Mouse (Mus musculus) cerebellum, adult 11-12 months (tissue): ENCODE results near the gene Cd7.
"Not testable (repeated sequence)": the region's sequence is repeated elsewhere in the genome, so short reads cannot be mapped to it uniquely, and the experiment has no call there.

Experiments used
- DNase-seq: peaks from one replicate; pipeline ENCODE4 v3.0.0; 2022

Cd7 gene

GRCm38 (mm10) chr11:121045286-121045685 lies 6.1 kb upstream of the Cd7 start:
- DNase-seq: no peak

DNA sequence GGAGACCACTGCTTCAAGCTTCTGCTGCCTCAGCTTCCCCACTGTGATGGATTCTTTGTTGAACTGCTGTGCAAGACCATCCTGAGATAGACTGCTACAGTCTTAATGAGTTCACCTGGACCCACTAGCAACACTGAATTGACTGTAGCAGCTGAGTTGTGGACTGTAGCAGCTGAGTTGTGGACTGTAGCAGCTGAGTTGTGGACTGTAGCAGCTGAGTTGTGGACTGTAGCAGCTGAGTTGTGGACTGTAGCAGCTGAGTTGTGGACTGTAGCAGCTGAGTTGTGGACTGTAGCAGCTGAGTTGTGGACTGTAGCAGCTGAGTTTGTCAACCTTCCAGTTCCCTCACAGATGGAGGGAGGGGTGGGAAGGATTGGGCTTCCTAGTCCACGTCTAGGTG lies 3.8 kb upstream of the Cd7 start:
- DNase-seq: not testable (repeated sequence)

- no peak for DNase-seq
Observed at GRCm38 (mm10) chr11:121042480-121042879, 3.3 kb upstream of the Cd7 start.

DNA sequence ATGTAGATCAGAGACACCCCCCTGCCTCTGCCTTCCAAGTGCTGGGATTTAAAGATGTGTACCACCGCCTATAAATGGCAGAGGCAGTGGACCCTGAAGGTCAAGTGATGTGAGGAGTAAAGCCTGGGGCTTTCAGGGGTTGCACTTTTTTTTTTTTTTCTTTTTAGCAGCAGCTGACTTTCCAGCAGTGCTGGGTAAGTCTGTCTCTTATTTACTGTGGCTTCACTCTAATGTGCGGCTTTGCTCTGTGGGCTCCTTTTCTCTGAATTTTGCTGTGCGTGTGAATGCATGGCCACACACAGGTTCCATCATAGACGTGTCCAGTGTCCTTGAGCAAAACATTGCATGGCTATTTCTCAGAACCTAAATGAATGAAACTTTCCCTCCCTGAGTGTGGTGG lies 2.4 kb upstream of the Cd7 start:
- DNase-seq: no peak

GRCm38 (mm10) chr11:121041212-121041611 lies 2.0 kb upstream of the Cd7 start:
- DNase-seq: peak; percentile 55

DNA sequence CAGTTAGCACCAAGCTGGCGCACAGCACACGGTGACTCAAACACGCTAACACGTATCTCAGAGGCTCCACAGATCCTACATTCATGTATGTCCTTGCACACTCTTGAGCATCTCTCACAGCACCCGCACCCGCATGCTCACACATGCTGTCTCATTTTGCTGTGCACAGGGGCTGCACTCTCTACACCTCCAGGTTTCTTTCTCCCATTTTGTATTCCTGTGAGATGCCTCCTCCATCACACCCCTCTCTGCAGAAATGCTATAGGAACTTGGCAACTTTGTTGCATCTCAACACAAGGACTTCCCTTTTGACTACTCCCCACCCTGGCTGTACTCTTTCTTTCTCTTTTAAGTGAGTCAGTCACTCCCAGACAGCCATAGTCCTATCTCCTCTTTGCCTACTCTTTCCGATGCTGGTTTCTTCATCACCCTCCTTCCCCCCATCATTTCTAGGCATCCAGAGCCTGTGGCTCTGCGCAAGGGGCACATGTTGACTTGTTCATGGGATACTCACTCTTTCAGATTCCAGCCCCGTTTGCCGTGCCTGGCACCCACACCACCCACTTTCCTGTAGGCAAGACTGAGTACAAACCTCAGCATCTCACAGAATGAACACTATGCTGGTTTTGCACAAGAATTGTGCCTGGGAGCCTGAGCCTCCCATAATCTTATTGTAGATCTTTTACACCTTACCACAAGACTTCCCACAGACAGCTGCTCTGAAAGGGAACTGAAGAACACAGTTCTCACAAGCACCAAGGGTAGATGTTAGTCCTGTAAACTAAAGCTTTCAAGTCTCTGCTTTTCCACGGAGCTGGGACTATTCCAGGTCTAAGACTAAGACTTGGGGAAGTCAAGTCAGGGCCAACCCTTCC lies 615 bp downstream of the Cd7 start:
- no peak for DNase-seq

- no peak for DNase-seq
Observed at GRCm38 (mm10) chr11:121033118-121033517, 6.1 kb downstream of the Cd7 start.

- no peak for DNase-seq
Observed at GRCm38 (mm10) chr11:121027259-121027658, 12.0 kb downstream of the Cd7 start.

DNA sequence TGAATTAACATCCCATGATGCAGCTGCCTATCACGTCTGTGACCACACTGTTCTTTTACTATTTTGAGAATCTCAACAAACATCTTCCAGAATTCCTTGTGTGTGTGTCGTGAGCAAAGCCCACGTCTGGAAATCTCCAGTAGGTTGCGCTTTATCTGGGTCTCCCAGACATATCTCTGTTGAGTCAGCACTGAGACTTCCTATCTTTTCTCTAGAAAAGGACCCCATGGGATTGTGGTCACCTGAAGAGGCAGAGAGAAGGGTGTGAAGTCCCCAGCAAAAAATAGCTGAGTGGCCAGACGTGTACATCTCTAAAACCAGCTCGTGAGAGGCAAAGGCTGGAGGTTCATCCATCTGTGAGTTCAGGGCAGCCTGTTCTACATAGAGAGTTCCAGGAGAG lies 15.1 kb downstream of the Cd7 start:
- no peak for DNase-seq

DNA sequence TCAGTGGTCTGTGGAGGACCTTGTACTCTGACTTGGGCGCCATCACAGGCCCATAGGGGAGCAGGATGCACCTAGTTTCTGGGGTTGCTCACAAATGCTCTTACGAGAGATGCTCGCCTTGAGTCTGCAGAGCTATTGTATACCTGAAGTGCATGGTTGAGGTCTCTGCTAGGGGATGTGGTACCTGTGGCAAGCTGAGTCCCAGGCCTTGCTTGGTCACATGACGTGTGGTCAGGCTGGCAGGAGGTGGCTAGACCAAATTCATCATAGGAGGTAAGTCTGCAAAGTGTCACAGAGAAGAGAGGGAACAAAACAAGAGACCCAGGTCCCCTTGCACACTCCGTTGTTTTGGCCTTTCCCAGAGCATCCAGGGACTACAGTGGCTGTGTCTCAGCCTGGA lies 19.7 kb downstream of the Cd7 start:
- no peak for DNase-seq

DNA sequence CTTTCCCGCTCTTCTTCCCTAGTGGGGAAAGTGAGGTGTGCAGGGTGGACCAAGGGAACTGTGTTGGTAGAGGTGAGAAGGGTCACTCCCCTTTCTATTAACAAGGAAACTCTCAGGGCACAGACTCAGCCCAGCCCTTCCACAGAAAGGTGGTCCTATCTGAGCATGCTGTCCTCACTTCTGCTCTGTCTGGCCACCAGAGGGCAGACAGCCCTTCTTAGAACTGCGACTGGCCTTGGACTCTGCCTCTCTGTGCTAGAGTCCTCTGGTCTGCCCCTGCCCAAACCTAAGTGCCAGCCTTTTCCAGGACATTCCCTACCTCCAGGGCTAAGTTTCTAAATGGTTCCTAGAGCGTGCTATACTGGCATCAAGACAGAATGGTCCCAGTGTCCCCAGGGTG lies 21.5 kb downstream of the Cd7 start:
- peak; percentile 38 for DNase-seq

GRCm38 (mm10) chr11:121015472-121015871 lies 23.7 kb downstream of the Cd7 start:
- DNase-seq: no peak

DNA sequence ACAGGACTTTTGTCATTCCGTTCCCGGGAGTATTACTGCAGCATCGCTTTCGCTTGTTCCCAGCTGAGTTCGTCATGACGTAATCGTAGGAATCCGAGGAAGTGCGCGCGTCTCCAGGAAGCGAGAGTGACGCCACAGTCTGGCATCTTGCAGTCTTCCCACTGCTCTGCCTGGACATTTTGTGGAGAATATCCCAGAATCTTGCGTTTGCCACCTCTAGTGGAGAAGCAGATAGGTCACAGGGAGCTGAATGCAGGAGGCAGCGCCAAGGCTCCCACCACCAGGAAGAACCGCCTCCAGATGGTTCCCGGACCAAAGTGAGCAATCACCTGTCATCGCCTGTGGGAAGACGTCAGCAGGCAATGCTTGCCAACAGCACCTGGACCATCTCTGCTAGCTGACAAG lies 24.3 kb downstream of the Cd7 start:
- peak; percentile 87 for DNase-seq

- no peak for DNase-seq
Observed at GRCm38 (mm10) chr11:121013656-121014055, 25.6 kb downstream of the Cd7 start.

- no peak for DNase-seq
Observed at GRCm38 (mm10) chr11:121010044-121010755, 29.0 kb downstream of the Cd7 start.

DNA sequence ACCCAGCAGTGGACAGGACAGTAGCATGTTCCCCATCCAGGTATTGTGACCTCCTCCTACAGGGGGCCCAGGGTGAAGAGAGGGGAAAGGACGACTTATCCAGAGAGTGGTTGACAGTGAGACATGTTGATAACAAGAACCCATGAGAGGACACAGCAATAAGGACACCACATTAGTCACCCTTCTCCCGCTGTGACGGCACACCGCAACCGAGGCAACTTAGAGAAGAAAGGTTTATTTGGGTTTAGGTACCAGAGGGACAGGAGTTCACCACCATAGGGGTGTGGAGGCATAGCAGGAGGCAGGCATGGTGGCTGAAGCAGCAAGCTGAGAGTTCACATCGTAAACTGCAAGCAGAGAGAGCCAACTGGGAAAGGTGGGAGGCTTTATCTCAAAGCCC lies 33.0 kb downstream of the Cd7 start:
- DNase-seq: no peak

DNA sequence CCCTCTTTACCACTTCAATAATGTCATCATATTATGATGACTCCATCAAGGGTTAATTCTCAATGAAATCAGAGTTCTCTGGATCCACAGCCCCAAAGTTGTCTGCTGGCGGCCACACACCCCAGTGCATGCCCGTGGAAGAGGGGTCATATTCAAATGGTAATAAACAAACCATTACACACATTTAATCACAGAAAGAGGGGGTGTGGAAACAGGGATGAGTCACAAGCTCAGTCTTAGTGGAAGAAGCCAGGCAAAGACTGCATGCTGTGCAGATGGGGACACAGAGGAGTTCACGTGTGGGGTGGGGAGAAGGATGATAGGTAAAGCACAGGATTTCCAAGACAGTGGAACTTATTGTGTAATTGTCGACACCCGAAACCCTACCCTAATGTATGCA lies 34.9 kb downstream of the Cd7 start:
- no peak for DNase-seq

DNA sequence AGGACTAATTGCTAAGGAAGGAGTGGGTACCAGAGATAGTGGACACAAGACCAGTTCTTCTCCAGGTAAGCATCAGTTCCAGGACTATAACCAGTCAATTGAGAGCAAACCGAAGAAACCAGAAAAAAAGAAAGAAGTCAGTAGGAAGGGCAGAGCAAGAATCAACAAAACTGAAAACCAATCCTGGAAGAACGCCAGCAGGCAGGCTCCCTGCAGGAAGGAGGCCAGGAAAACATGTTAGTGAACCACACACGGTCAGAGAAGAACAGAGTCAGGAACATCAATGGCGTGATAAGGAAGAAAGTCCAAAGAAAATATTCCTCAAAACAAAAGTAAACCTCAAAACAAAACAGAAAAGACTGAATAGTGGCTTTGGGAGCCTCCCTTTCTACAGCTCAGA lies 37.3 kb downstream of the Cd7 start:
- no peak for DNase-seq

DNA sequence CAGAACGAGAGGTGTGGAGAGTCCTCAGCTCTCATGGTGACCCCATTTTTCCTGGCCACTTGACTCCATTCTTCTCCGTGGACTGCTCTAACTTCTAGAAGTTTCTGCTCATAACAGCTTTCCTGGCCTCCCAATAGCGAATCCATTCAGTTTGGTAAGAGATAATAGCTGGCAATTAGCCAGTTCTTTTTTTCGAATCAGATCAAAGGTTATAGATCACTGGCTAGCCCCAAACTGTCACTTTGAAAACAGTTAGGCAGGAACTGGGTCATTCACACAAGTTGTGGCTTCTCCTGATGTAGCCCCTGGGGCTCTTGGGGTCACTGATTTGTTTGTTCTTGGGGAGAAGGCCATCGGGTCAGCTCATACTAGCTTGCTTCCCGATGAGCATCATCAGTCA lies 44.5 kb downstream of the Cd7 start:
- DNase-seq: no peak

GRCm38 (mm10) chr11:120993586-120993985 lies 45.6 kb downstream of the Cd7 start:
- DNase-seq: no peak

DNA sequence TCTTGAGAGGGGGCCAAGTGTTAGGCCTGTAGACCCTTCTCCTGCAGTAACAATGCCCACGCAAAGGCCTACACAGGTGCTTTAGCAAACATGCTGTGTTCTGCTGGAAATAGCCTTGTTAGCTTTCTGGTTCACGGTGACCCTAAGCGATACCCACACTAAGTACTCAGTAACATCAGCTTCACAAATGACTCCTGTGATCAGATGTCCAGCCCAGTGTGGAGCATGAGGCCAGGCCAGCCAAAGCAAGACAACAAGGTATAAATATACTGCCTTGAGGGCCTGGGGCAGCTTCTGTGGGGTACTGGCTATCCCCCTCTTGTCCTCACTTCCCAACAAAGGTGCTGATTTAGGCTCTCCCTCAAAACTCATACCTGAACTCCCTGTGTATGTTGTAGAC lies 46.1 kb downstream of the Cd7 start:
- no peak for DNase-seq

GRCm38 (mm10) chr11:120991791-120992190 lies 47.4 kb downstream of the Cd7 start:
- DNase-seq: peak; percentile 53

DNA sequence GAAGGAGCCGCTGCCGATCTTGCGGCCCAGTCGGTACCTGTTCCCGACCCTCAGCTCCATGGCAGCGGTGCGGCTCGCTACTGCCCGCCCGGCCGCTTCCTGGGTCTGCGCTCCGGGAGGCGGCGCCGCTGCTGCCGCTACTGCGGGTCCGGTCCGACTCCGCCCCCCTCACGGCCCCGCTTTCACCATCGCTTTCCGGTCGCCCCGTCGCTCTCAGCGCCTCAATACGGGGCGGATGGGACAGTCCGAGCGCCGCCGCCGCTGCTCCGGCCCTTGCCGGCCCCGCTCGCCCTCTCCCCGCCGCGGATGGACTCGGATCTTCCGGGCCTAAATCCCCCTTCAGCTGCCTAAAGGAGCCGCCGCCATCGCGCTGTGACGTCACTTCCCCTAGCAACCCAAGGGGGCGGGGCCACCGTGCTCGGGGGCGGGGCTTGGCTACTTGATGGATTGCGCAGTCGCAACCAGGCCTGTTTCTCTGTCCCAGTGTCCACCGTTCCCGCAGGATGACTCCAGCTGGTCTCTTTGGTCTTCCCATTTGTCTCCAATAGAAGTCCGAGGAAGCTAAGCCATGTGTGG lies 48.2 kb downstream of the Cd7 start, which contains the start of gene Csnk1d:
TSS of gene Csnk1d (minus strand) at position 380 of the 576 bp plus-strand sequence.
- peak; percentile 98 for DNase-seq
